Mouse (Mus musculus) common myeloid progenitor, adult 5-6 weeks (primary cell): Measurements from ENCODE around the gene Dusp3. TPM values are rescaled to one million over a fixed set of nuclear protein-coding genes. Genes with fewer than 3 reads are reported as not detected.

Source experiments
- ATAC-seq: replicated peaks from 2 replicates; pipeline ENCODE4 v1.8.0; 2016; ENCODE audit warnings: low read depth, mild to moderate bottlenecking, moderate TSS enrichment, inconsistent platforms; ENCODE audit not compliant: poor library complexity, severe bottlenecking
- total RNA-seq: library from RNA; stranded (forward); fragments of 200-1000, 187-1606 nt; gene quantifications from 2 replicates; pipeline ENCODE4 v1.2.3, GENCODE M21; 2017

Gene Dusp3
- total RNA-seq, 1 experiment from 2014 or later: 6.6 TPM

GRCm38 (mm10) chr11:101980603-101981157 lies 6.1 kb downstream of the Dusp3 start:
- ATAC-seq: no peak

GRCm38 (mm10) chr11:101979140-101979539 lies 7.7 kb downstream of the Dusp3 start:
- no peak for ATAC-seq

- ATAC-seq: no peak
These were observed 9.9 kb downstream of the Dusp3 start for GRCm38 (mm10) chr11:101976949-101977348.

GRCm38 (mm10) chr11:101974923-101975322 lies 11.9 kb downstream of the Dusp3 start:
- no peak for ATAC-seq

DNA sequence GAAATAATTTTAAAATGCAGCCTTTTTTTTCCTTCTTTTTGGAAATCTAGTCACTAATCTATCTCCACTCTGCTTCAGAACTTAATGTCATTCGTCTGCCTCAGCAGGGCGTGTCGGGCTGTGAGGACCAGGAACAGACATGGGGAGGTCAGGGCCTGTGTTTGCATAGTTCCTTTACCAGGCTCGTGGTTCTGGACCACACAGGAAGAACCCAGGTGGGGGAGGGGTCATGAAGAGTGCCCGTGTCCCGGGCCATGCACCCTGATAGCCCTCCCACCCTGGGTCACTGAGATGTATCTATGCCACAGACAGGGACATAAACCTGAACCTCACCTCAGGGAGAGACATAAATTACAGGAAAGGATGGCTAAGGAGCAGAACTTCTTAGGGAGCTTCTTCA lies 12.6 kb downstream of the Dusp3 start:
- ATAC-seq: no peak

DNA sequence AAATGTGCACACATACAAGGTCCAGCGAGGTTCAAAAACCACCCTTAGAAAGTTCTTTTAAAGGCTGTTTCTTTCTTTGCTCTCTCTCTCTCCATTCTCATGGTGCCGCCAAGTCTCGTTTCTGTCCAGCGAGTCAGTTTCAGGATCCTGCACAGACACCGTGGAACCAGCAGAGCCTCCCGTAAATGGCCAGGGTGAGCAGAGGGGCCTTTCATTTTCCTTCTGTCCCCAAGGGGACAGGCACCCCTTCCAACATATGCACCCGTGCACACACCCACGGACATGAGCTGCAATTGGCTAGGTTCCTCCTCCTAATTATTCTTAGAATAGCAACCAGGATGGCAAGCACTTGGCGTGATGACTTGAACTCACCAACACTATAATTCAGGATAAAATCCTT lies 13.3 kb downstream of the Dusp3 start:
- no peak for ATAC-seq

GRCm38 (mm10) chr11:101972651-101973050 lies 14.2 kb downstream of the Dusp3 start:
- ATAC-seq: no peak

GRCm38 (mm10) chr11:101972097-101972496 lies 14.7 kb downstream of the Dusp3 start:
- 0 out of 2 replicates have a peak, but pooled peaks have one; percentile 28 for ATAC-seq

- peak; percentile 46; the same call in 1 of the 2 replicates for ATAC-seq
These were observed 15.4 kb downstream of the Dusp3 start for GRCm38 (mm10) chr11:101971410-101971809.

- ATAC-seq: no peak
These were observed 17.0 kb downstream of the Dusp3 start for GRCm38 (mm10) chr11:101969835-101970234.

- peak; percentile 71 for ATAC-seq
These were observed 18.0 kb downstream of the Dusp3 start for GRCm38 (mm10) chr11:101968791-101969190.

GRCm38 (mm10) chr11:101968311-101968710 lies 18.5 kb downstream of the Dusp3 start:
- ATAC-seq: no peak

DNA sequence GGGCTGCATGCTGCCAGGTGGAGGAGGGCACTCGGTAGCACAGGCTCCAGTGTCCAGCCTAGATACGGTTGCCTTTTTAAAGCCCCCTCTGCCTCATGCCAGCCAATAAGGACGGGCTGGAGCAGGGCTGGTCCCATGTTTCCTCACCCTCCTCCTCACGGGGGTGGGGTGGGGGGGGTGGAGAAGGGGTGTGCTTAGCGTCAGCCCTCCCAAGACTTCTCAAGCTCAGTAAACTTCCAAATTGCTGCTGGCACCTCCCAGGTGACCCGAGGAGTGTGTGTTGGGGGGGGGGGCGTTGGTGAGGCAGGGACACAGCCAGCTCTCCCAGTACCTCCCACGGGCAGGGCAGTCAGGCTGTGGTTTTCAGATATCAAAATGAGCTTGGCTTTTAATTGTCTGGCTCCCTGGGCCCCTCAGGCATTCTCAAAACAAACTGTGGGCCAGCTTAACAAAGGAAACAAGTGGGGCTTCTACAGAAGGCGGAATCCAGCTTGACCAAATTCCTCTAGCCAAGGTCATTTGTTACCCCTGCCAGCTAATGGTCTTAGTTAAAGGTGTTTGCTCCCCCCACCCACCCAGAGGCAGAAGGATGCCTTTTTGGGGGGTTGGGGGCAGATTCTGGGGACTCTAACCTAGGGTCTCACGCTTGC lies 19.7 kb downstream of the Dusp3 start, which contains the start of gene Sost:
Gene Sost, minus strand, starts transcription at position 51 of the 650 bp plus-strand sequence.
- ATAC-seq: no peak

DNA sequence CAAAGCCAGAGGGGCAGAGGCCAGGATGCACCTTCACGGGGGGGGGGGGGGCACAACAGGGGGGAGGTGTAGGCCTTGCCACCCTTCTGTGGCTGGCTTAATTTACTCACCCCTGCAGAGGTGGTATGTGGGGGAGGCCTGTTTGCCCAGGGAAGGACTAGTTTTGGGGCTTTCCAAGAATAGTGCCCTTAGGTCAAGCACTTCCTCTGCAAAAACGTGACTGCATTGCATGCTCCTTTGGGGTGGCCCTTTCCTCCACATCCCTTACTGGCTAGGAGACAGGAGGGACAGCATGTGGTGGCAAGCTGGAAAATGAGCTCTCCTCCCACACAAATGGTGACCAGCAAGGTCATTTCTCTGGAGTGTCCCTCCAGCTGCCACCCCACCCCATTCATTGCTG lies 21.3 kb downstream of the Dusp3 start:
- ATAC-seq: no peak

DNA sequence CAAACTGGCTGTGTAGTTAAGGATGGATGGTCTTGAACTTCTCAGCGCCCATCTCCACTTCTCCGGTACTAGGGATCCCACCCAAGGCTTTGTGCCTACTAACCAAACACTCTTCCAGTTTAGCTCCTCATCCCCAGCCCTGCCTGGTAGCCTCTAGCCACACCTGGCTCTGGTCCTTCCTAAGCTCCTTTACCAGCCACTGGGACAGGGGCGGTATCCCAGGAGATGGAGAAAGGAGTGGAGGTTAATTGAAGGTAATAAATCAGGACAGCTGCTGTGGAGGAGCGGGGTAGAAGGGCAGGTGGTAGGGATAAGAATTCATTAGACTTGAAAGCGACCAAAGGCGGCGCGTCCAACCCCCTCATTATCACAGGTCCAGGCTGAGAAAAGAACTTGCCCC lies 22.2 kb downstream of the Dusp3 start:
- no peak for ATAC-seq

- no peak for ATAC-seq
These were observed 23.1 kb downstream of the Dusp3 start for GRCm38 (mm10) chr11:101963473-101964291.

DNA sequence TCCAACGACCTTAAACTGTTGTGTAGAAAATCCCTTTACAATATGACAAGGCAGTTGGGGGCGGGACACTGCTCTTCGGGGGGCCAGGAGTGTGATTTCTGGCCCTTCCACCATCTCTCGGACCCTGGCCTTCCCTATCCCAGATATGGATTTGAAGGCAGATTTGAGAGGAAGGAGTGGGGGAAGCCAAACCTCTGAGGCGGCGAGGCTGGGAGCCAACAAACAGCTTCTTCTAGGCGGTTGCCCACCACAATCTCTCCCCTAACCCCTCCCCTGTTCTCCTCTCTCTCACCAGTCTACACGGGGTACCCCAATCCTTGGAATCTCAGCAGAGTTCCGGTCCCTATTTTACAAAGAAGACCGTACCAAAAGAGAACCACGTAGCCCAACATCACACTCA lies 23.8 kb downstream of the Dusp3 start:
- no peak for ATAC-seq

GRCm38 (mm10) chr11:101957476-101957875 lies 29.3 kb downstream of the Dusp3 start:
- no peak for ATAC-seq

DNA sequence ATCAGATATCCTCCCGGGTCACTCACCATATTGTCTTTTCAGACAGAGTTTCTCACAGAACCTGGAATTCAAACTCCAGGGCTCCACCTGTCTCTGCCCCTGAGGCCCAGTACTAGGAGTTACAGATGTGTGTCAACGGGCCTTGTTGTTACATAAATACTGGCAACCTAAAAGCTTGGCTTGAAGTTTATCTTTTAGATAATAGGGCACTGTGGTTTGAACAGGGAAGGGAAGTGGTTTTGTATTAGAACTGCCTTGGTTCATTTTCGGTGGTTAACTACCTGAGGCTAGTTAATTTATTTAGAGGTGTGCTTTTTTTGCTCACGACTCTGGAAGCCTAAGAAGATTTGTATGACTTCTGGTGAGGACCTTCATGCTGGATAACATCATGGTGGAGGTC lies 33.4 kb downstream of the Dusp3 start:
- ATAC-seq: no peak

DNA sequence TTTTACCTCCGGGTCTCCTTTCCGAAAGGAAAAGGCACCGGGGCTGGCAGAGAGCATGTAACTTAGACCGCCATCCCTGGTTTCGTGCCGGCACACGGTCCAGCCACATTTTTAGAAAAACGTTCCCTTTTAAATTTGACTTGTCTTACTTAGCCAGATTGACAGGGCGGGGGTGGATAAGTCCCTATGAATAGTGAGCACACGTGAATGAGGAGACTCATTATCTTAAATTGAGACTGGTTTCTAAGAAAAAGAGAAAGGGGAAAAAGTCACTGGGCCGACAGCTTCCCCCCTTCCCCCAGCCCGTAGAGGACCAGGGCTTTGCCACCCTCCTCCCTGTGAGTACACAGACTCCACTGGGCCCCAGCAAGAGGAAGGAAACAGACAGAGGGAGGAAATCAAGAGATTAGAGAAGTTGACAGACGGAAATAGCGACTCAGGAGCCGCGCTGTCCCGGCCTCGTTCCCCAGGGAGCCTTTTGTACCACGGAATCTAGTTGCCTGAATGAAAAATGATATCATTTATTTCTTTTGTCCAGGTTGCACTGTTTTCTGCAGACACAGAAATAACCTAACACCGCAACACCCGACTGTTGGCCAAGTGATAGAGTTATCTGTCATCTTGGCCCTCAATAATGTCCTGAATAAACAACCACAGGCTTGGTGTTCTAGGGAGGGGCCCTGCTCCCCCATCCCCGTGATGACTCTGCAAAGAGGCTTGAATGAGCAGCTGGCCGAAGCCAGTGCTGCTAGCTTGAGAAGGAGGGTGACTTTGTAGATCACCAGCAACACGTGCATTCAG lies 34.1 kb downstream of the Dusp3 start:
- ATAC-seq: peak; percentile 94
